Mouse (Mus musculus) forebrain, embryonic 10.5 days (tissue): ENCODE data around the gene Cyp2f2. TPM values are rescaled to one million over a fixed set of nuclear protein-coding genes. Genes with fewer than 3 reads are reported as not detected.

Source experiments
- DNase-seq: peaks from one replicate; pipeline ENCODE4 v3.0.0-alpha.2; 2017; ENCODE audit warnings: low spot score; ENCODE audit errors: extremely low spot score
- H3K27ac ChIP-seq: fragments of 300-500 bp; sonication (generic); 2 replicates; pipeline ENCODE4 v1.5.1; 2016; ENCODE audit warnings: mild to moderate bottlenecking
- H3K27me3 ChIP-seq: fragments of 300-500 bp; sonication (generic); 2 replicates; pipeline ENCODE4 v1.6.1; 2016; ENCODE audit warnings: mild to moderate bottlenecking; ENCODE audit not compliant: poor library complexity, severe bottlenecking
- H3K36me3 ChIP-seq: fragments of 300-500 bp; sonication (generic); replicated peaks from 2 replicates; pipeline ENCODE4 v1.6.1; 2016; ENCODE audit warnings: mild to moderate bottlenecking, moderate library complexity
- H3K4me1 ChIP-seq: fragments of 300-500 bp; sonication (generic); 2 replicates; pipeline ENCODE4 v1.6.1; 2016
- H3K4me3 ChIP-seq: fragments of 300-500 bp; sonication (generic); 2 replicates; pipeline ENCODE4 v1.5.1; 2016; ENCODE audit warnings: mild to moderate bottlenecking, moderate library complexity
- H3K9me3 ChIP-seq: fragments of 300-500 bp; sonication (generic); 2 replicates; pipeline ENCODE4 v1.6.1; 2016; ENCODE audit warnings: mild to moderate bottlenecking, moderate library complexity
- WGBS: fragments of 180-500 bp; shearing (Covaris S2); methylation state at CpG from one replicate; pipeline ENCODE4 v1.1.7; 2016; 5-methylcytosine and 5-hydroxymethylcytosine counted together
- polyA plus RNA-seq: library from polyadenylated mRNA; unstranded; fragments of >200 nt; fragmentation: Nextera tagmentation; extraction: Ambion mirVana; gene quantifications from 2 replicates; pipeline ENCODE4 v1.2.1, GENCODE M21; 2016

Cyp2f2 gene
- not detected in 2 replicates for polyA plus RNA-seq

- no peak within 1 kb of the TSS for H3K4me3 ChIP-seq
Measured at GRCm38 (mm10) chr7:27119676-27120075, at the start of gene Cyp2f2. Gene Cyp2f2 (plus strand): TSS chr7:27119909.

GRCm38 (mm10) chr7:27078641-27079040, 41.1 kb upstream of the Cyp2f2 start:
- no peaks in the 10 kb centered on the region for H3K36me3 ChIP-seq
- H3K27me3 ChIP-seq = no peaks in the 10 kb centered on the region
- no peaks in the 10 kb centered on the region for H3K4me1 ChIP-seq
- H3K27ac ChIP-seq = no peak overlapping the region
- DNase-seq = no peak
- 0 out of 2 replicates have a peak, but pooled peaks cover 3% of the 10 kb centered on the region for H3K9me3 ChIP-seq
- no peak overlapping the region for H3K4me3 ChIP-seq
- 81% methylated on average over 1 of the region's 1 CpGs for WGBS

More at GRCm38 (mm10) chr7:27119676-27120075, at the start of gene Cyp2f2:
- Histone ChIP-seq H3K27ac (no peak within 1 kb of the TSS), H3K9me3 (no peaks in the 10 kb centered on the region), H3K4me1 (no peaks in the 10 kb centered on the region), H3K27me3 (no peaks in the 10 kb centered on the region), H3K36me3 (no peaks in the 10 kb centered on the region)
- DNase-seq = no peak

GRCm38 (mm10) chr7:27081625-27082024, 38.1 kb upstream of the Cyp2f2 start:
- Histone ChIP-seq H3K9me3 (0 out of 2 replicates have a peak, but pooled peaks cover 3% of the 10 kb centered on the region), H3K4me1 (no peaks in the 10 kb centered on the region), H3K4me3 (no peak overlapping the region), H3K27ac (no peak overlapping the region), H3K36me3 (no peaks in the 10 kb centered on the region), H3K27me3 (no peaks in the 10 kb centered on the region)
- WGBS = 73% methylated on average over 2 of the region's 2 CpGs
- DNase-seq = no peak

GRCm38 (mm10) chr7:27091039-27091438, 28.7 kb upstream of the Cyp2f2 start:
- DNase-seq = no peak
- H3K27ac ChIP-seq = no peak overlapping the region
- no peaks in the 10 kb centered on the region for H3K4me1 ChIP-seq
- H3K36me3 ChIP-seq = no peaks in the 10 kb centered on the region
- no peaks in the 10 kb centered on the region for H3K27me3 ChIP-seq
- peaks cover 7% of the 10 kb centered on the region; the same call in 1 of the 2 replicates for H3K9me3 ChIP-seq
- H3K4me3 ChIP-seq = no peak overlapping the region
- 91% methylated on average over 4 of the region's 4 CpGs for WGBS

GRCm38 (mm10) chr7:27092038-27092703, 27.5 kb upstream of the Cyp2f2 start:
- H3K27me3 ChIP-seq = no peaks in the 10 kb centered on the region
- H3K9me3 ChIP-seq = peaks cover 7% of the 10 kb centered on the region; the same call in 1 of the 2 replicates
- 78% methylated on average over 7 of the region's 7 CpGs for WGBS
- no peaks in the 10 kb centered on the region for H3K36me3 ChIP-seq
- DNase-seq = no peak
- no peaks in the 10 kb centered on the region for H3K4me1 ChIP-seq
- H3K27ac ChIP-seq = no peak overlapping the region
- no peak overlapping the region for H3K4me3 ChIP-seq

- Histone ChIP-seq H3K4me1 (no peaks in the 10 kb centered on the region), H3K36me3 (no peaks in the 10 kb centered on the region), H3K4me3 (no peak overlapping the region), H3K9me3 (peaks cover 7% of the 10 kb centered on the region; the same call in 1 of the 2 replicates), H3K27me3 (no peaks in the 10 kb centered on the region), H3K27ac (no peak overlapping the region)
- DNase-seq = no peak
- 66% methylated on average over 1 of the region's 1 CpGs for WGBS
Measured at GRCm38 (mm10) chr7:27092882-27093281, 26.8 kb upstream of the Cyp2f2 start.

GRCm38 (mm10) chr7:27104882-27105281, 14.8 kb upstream of the Cyp2f2 start:
- no peak overlapping the region for H3K27ac ChIP-seq
- no peaks in the 10 kb centered on the region for H3K27me3 ChIP-seq
- DNase-seq = no peak
- no peak overlapping the region for H3K4me3 ChIP-seq
- peaks cover 18% of the 10 kb centered on the region for H3K9me3 ChIP-seq
- 71% methylated on average over 5 of the region's 5 CpGs for WGBS
- H3K4me1 ChIP-seq = no peaks in the 10 kb centered on the region
- no peaks in the 10 kb centered on the region for H3K36me3 ChIP-seq

GRCm38 (mm10) chr7:27110327-27110726, 9.4 kb upstream of the Cyp2f2 start:
- Histone ChIP-seq H3K4me3 (no peak overlapping the region), H3K36me3 (no peaks in the 10 kb centered on the region), H3K27me3 (no peaks in the 10 kb centered on the region), H3K27ac (no peak overlapping the region), H3K9me3 (peaks cover 18% of the 10 kb centered on the region), H3K4me1 (no peaks in the 10 kb centered on the region)
- DNase-seq = no peak

- H3K4me1 ChIP-seq = no peaks in the 10 kb centered on the region
- H3K27me3 ChIP-seq = no peaks in the 10 kb centered on the region
- peaks cover 18% of the 10 kb centered on the region for H3K9me3 ChIP-seq
- 100% methylated on average over 1 of the region's 1 CpGs for WGBS
- no peak for DNase-seq
- no peaks in the 10 kb centered on the region for H3K36me3 ChIP-seq
- H3K4me3 ChIP-seq = no peak overlapping the region
- no peak overlapping the region for H3K27ac ChIP-seq
Measured at GRCm38 (mm10) chr7:27111038-27111437, 8.7 kb upstream of the Cyp2f2 start.

GRCm38 (mm10) chr7:27111987-27112386, 7.7 kb upstream of the Cyp2f2 start:
- DNase-seq = no peak
- H3K27ac ChIP-seq = no peak overlapping the region
- no peaks in the 10 kb centered on the region for H3K27me3 ChIP-seq
- no peaks in the 10 kb centered on the region for H3K4me1 ChIP-seq
- WGBS = 74% methylated on average over 3 of the region's 3 CpGs
- H3K9me3 ChIP-seq = peaks cover 18% of the 10 kb centered on the region
- no peaks in the 10 kb centered on the region for H3K36me3 ChIP-seq
- H3K4me3 ChIP-seq = no peak overlapping the region

- Histone ChIP-seq H3K4me3 (no peak overlapping the region), H3K9me3 (no peaks in the 10 kb centered on the region), H3K4me1 (no peaks in the 10 kb centered on the region), H3K27me3 (no peaks in the 10 kb centered on the region), H3K27ac (no peak overlapping the region), H3K36me3 (no peaks in the 10 kb centered on the region)
- 78% methylated on average over 4 of the region's 4 CpGs for WGBS
- no peak for DNase-seq
Measured at GRCm38 (mm10) chr7:27118033-27118511, 1.6 kb upstream of the Cyp2f2 start.

GRCm38 (mm10) chr7:27124305-27124832, 4.7 kb downstream of the Cyp2f2 start:
- Histone ChIP-seq H3K27me3 (no peaks in the 10 kb centered on the region), H3K36me3 (no peaks in the 10 kb centered on the region), H3K4me1 (no peaks in the 10 kb centered on the region), H3K9me3 (no peaks in the 10 kb centered on the region), H3K27ac (no peak overlapping the region), H3K4me3 (no peak overlapping the region)
- WGBS = 79% methylated on average over 5 of the region's 5 CpGs
- no peak for DNase-seq

GRCm38 (mm10) chr7:27124969-27125368, 5.3 kb downstream of the Cyp2f2 start:
- H3K27me3 ChIP-seq = no peaks in the 10 kb centered on the region
- H3K4me1 ChIP-seq = no peaks in the 10 kb centered on the region
- 82% methylated on average over 4 of the region's 4 CpGs for WGBS
- H3K36me3 ChIP-seq = no peaks in the 10 kb centered on the region
- H3K4me3 ChIP-seq = no peak overlapping the region
- no peaks in the 10 kb centered on the region for H3K9me3 ChIP-seq
- H3K27ac ChIP-seq = no peak overlapping the region
- no peak for DNase-seq
